Mouse (Mus musculus): ENCODE data around the gene Rps6ka5.

DNA sequence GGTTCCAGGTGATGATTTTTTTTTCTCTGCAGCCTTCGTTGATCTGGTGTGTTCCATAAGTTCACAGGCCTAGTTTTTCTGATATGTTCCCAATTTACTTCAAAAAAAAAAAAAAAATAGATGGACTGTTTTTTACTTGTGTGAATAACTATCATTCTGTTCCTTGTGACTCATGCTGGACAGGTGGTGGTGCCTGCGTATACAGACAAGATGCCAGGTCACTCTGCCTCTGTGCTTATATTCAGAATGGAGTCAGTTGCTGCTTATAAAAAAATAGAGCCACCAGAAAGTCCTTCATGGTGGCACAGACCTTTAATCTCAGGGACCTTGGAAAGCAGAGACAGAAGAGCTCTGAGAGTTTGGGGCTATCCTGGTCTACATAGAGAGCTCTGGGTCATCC lies 8.8 kb upstream of the Rps6ka5 start:
- TF ChIP-seq CTCF (IDR thresholded peaks at IDR 0.05; ENCODE audit: borderline replicate concordance, control insufficient read depth, extremely low read depth, insufficient read depth, low read length, poor library complexity) (no peak), POLR2A (IDR thresholded peaks at IDR 0.05; ENCODE audit: control insufficient read depth, extremely low read depth, insufficient read depth, low read length, poor library complexity) (no peak)
